Mouse (Mus musculus) kidney, adult 2 months (tissue): ENCODE results near the gene Efemp1.

Experiments
- CTCF ChIP-seq: fragments of 200-500 bp; conservative IDR thresholded peaks from 2 replicates; pipeline ENCODE4 v1.5.1; 2011; ENCODE audit warnings: low read depth, mild to moderate bottlenecking, control low read depth, low read length, moderate library complexity, mixed read lengths; ENCODE audit not compliant: insufficient read depth, insufficient read length
- POLR2A ChIP-seq: fragments of 200-500 bp; IDR thresholded peaks from one replicate; pipeline ENCODE4 v1.6.1; 2011; ENCODE audit warnings: low read depth, low read length, control low read depth

GRCm38 (mm10) chr11:28852361-28852919 is 564 bp upstream of the Efemp1 start:
- no peak for TF ChIP-seq POLR2A
- TF ChIP-seq CTCF = no peak
